Mouse (Mus musculus): ENCODE results near the gene Fancb.

DNA sequence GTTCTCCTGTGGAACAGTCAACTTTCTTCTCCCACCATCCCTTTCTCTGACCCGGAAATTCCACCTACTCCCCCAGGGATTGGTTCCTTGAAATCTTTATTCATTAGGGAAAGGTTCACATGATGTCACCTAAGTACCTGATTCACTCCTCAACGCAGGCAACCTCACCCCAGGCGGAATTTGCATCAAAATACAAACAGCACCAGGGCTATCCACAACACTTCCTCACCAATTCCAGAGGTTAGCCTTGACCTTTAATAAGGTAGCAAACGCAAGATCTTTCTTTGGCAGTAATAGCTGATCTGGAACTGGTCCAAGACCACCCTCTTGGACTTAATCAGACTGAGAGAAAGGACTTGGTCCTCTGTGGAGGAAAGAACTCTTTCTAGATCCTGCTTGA, 22.7 kb downstream of the Fancb start:
- no peak for TF ChIP-seq CTCF (IDR thresholded peaks at IDR 0.05; ENCODE audit: low read depth)
- no peak for TF ChIP-seq EP300 (IDR thresholded peaks at IDR 0.05; ENCODE audit: low read depth)
